Mouse (Mus musculus): ENCODE results near the gene Eif2ak3. TPM values are rescaled to one million over a fixed set of nuclear protein-coding genes. Genes with fewer than 3 reads are reported as not detected.

Eif2ak3 gene
- polyA plus RNA-seq, 1 experiment from 2014 or later, result 4.8 TPM

DNA sequence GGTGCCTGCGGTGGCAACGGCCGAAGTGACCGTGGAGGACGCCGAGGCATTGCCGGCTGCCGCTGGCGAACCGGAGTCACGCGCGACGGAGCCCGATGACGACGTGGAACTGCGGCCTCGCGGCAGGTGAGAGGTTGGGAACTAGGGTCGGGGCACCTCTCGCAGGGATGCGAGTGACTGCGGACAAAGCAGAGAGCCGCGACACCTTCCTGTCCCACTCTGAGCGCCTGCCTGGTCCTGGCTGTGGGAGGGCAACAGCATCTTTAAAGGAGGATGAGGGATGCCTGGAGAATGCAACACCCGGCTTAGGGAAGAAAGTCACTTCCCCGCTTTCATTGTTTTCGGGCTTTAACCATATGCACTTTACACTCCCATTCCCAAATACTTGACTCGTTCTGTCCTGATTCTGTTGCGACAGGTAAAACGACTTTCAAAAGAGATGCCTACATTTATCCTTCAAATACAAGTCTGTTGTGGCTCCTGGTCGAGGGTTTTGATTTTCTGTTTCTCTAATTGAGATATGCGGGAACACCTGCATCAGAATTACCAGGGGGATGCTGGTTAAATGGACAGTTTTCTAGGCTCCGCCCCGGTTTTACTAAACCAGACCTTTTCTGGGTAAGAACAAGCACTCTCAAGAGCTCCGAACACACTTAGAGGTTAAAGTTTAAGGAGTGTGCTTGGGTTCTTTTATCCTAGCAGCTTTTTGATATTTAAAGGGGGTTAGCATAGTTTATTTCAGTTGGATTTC is 756 bp downstream of the Eif2ak3 start:
- no peaks in the 10 kb centered on the region for H3K36me3 ChIP-seq (ENCODE audit: control insufficient read depth, insufficient read depth)
- peak overlapping the region; percentile 89 for H3K4me2 ChIP-seq (ENCODE audit: low read depth, low read length)
- peak overlapping the region; percentile 89 for H3K27ac ChIP-seq (ENCODE audit: low read length)
- peak overlapping the region; percentile 82 for H3K4me3 ChIP-seq (ENCODE audit: low read depth, low read length)
- H3K27me3 ChIP-seq (ENCODE audit: control insufficient read depth, insufficient read depth, low read depth, low read length), result no peaks in the 10 kb centered on the region
- no peaks in the 10 kb centered on the region for H3K9me3 ChIP-seq (replicated peaks; ENCODE audit: control insufficient read depth, low read length)
- ATAC-seq (ENCODE audit: low read depth), result no peak
- H3K4me1 ChIP-seq (ENCODE audit: control insufficient read depth, low read depth, low read length), result peaks cover 25% of the 10 kb centered on the region
- H3K9ac ChIP-seq (ENCODE audit: low read depth, low read length), result peak overlapping the region; percentile 75
- 2% methylated on average over 38 of the region's 38 CpGs for WGBS (ENCODE audit: insufficient replicate concordance)

DNA sequence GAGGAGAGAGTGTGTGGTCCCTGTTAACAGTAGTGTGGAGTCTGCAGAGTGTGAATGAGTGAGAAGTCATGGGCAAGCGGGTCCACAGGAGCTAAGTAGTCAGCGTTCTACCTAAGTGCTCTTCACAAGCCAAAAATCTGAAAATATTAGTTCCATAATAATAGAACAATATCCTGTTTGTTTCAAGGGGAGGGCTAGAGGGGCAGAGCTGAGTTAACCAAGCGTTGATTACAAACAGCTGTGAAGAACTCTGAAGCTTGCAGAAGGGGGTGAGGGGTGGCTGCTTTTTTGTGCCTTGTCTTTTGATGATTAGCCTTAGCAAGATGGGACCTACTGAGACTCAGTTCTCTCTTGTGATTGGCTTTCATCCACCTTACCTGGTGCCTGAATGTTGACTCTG is 3.1 kb downstream of the Eif2ak3 start:
- no peak for ATAC-seq (ENCODE audit: low read depth)
- no peaks in the 10 kb centered on the region for H3K27me3 ChIP-seq (ENCODE audit: control insufficient read depth, insufficient read depth, low read depth, low read length)
- 55% methylated on average over 3 of the region's 3 CpGs for WGBS (ENCODE audit: insufficient replicate concordance)
- no peaks in the 10 kb centered on the region for H3K36me3 ChIP-seq (ENCODE audit: control insufficient read depth, insufficient read depth)
- peaks cover 25% of the 10 kb centered on the region for H3K4me1 ChIP-seq (ENCODE audit: control insufficient read depth, low read depth, low read length)
- no peak overlapping the region for H3K4me3 ChIP-seq (ENCODE audit: low read depth, low read length)
- no peak overlapping the region for H3K27ac ChIP-seq (ENCODE audit: low read length)
- no peak overlapping the region for H3K9ac ChIP-seq (ENCODE audit: low read depth, low read length)
- 0 out of 2 replicates have a peak overlapping the region, but pooled peaks have one; percentile 2 for H3K4me2 ChIP-seq (ENCODE audit: low read depth, low read length)
- H3K9me3 ChIP-seq (replicated peaks; ENCODE audit: control insufficient read depth, low read length), result no peaks in the 10 kb centered on the region

DNA sequence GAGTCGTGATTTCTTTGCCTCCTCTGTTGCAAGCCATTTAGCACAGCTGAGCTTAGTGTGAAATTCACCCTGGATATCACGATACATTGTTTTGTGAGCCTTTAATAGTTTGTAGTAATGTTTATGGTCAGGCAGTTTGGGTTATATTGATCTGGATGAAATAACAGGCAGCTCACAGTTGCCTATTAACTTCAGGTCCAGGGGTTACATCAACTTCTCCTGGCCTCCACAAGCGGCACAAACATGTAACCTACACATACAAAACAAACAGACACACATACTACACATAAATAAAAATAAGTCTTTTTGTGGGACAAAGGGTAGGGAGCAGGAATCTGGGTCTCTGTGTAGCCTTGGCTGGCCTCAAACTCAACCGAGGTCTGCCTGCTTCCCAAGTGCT is 9.1 kb downstream of the Eif2ak3 start:
- Histone ChIP-seq H3K4me1 (ENCODE audit: control insufficient read depth, low read depth, low read length) (peaks cover 5% of the 10 kb centered on the region), H3K9me3 (replicated peaks; ENCODE audit: control insufficient read depth, low read length) (no peaks in the 10 kb centered on the region), H3K4me2 (ENCODE audit: low read depth, low read length) (no peak overlapping the region), H3K27ac (ENCODE audit: low read length) (no peak overlapping the region), H3K36me3 (ENCODE audit: control insufficient read depth, insufficient read depth) (no peaks in the 10 kb centered on the region; the same call in 1 of the 2 replicates), H3K27me3 (ENCODE audit: control insufficient read depth, insufficient read depth, low read depth, low read length) (no peaks in the 10 kb centered on the region), H3K9ac (ENCODE audit: low read depth, low read length) (no peak overlapping the region), H3K4me3 (ENCODE audit: low read depth, low read length) (no peak overlapping the region)
- ATAC-seq (ENCODE audit: low read depth), result no peak
- 57% methylated on average over 4 of the region's 4 CpGs for WGBS (ENCODE audit: insufficient replicate concordance)

DNA sequence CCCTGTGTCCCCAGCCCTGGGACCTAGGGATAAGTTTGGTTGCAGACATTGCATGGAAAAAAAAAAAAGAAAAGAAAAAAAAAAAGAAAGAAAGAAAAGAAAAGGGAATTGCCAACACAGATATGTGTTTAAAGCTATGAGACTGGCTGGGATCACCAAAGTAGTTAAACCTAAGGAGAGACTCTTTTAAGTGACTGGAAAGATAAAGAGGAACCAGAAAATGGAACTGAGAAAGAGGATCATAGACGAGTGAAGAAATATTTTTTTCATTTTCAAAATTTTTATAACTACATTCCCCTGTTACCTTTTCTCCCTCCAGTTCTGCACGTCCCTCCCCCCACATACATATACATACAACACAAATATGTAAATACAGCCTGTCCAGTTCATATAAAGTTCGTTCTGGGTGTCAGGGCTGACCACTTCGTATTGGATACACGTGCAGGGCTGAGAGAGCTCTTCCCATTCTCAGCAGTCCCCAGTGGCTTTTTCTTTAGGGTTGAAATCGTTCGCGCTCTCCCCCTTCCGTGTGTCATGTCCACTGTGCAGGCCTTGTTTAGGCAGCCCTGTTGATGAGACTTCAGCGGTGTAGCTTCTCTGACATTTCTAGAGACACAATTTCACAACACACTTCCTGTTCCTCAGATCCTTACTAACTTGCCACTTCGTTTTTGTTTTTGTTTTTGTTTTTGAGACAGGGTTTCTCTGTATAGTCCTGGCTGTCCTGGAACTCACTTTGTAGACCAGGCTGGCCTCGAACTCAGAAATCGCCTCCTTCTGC is 11.4 kb downstream of the Eif2ak3 start:
- 64% methylated on average over 13 of the region's 13 CpGs for WGBS (ENCODE audit: insufficient replicate concordance)
- H3K27ac ChIP-seq (ENCODE audit: low read length), result peak overlapping the region; percentile 62; the same call in 1 of the 2 replicates

DNA sequence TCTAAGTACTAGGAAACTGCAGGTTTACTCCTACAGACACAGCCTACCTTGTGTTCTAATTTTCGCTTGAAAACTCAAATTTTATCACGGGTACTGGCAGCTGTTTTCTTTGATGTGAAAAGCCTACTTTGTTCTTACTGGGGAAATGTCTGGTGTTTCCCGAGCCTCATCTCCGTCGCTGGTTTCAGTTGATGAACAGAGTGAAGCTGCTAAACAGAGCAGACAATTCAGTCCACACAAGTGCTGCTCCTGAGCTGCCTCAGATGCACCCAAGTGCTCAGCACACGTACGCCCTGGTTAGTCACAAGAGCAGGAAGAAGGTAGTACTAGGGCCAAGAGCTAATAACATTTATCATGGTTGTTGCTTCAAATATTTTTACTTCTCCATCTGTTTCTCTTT is 18.4 kb downstream of the Eif2ak3 start:
- ATAC-seq (ENCODE audit: low read depth), result no peak
- 75% methylated on average over 7 of the region's 7 CpGs for WGBS (ENCODE audit: insufficient replicate concordance)
- H3K4me2 ChIP-seq (ENCODE audit: low read depth, low read length), result no peak overlapping the region
- no peaks in the 10 kb centered on the region for H3K27me3 ChIP-seq (ENCODE audit: control insufficient read depth, insufficient read depth, low read depth, low read length)
- peaks cover 6% of the 10 kb centered on the region; the same call in 1 of the 2 replicates for H3K36me3 ChIP-seq (ENCODE audit: control insufficient read depth, insufficient read depth)
- H3K4me1 ChIP-seq (ENCODE audit: control insufficient read depth, low read depth, low read length), result peaks cover 5% of the 10 kb centered on the region
- no peak overlapping the region for H3K27ac ChIP-seq (ENCODE audit: low read length)
- H3K4me3 ChIP-seq (ENCODE audit: low read depth, low read length), result no peak overlapping the region
- H3K9ac ChIP-seq (ENCODE audit: low read depth, low read length), result no peak overlapping the region
- H3K9me3 ChIP-seq (replicated peaks; ENCODE audit: control insufficient read depth, low read length), result no peaks in the 10 kb centered on the region

More for the DNA sequence above, 11.4 kb downstream of the Eif2ak3 start:
- Histone ChIP-seq H3K4me1 (ENCODE audit: control insufficient read depth, low read depth, low read length) (peaks cover 5% of the 10 kb centered on the region), H3K4me2 (ENCODE audit: low read depth, low read length) (0 out of 2 replicates have a peak overlapping the region, but pooled peaks have one; percentile 18), H3K9ac (ENCODE audit: low read depth, low read length) (no peak overlapping the region), H3K27me3 (ENCODE audit: control insufficient read depth, insufficient read depth, low read depth, low read length) (no peaks in the 10 kb centered on the region), H3K9me3 (replicated peaks; ENCODE audit: control insufficient read depth, low read length) (no peaks in the 10 kb centered on the region), H3K36me3 (ENCODE audit: control insufficient read depth, insufficient read depth) (peaks cover 6% of the 10 kb centered on the region; the same call in 1 of the 2 replicates), H3K4me3 (ENCODE audit: low read depth, low read length) (no peak overlapping the region)
- no peak for ATAC-seq (ENCODE audit: low read depth)

DNA sequence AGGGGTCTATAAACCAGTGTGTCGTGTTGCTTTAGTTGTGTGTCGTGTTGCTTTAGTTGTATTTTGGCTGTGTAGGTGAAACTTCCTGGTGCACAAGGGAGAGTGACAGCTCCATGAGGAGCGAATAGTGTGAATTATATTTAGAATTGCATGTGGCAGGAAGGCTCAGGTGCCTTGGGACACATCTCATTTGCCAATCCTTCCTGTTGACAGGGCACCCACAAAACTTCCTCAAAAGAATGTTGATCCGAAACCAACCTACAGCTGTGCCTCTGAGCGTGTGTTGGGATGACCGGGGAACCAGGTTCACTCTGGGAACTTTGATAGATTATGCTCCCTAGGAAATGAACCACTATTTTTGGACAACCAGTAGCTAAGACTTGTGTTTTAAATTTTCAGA is 20.0 kb downstream of the Eif2ak3 start:
- H3K36me3 ChIP-seq (ENCODE audit: control insufficient read depth, insufficient read depth), result peaks cover 2% of the 10 kb centered on the region; the same call in 1 of the 2 replicates
- H3K9me3 ChIP-seq (replicated peaks; ENCODE audit: control insufficient read depth, low read length), result no peaks in the 10 kb centered on the region
- no peak overlapping the region for H3K4me2 ChIP-seq (ENCODE audit: low read depth, low read length)
- WGBS (ENCODE audit: insufficient replicate concordance), result 58% methylated on average over 6 of the region's 6 CpGs
- H3K27ac ChIP-seq (ENCODE audit: low read length), result peak overlapping the region; percentile 38; the same call in 1 of the 2 replicates
- no peak overlapping the region for H3K9ac ChIP-seq (ENCODE audit: low read depth, low read length)
- H3K27me3 ChIP-seq (ENCODE audit: control insufficient read depth, insufficient read depth, low read depth, low read length), result no peaks in the 10 kb centered on the region
- peaks cover 5% of the 10 kb centered on the region for H3K4me1 ChIP-seq (ENCODE audit: control insufficient read depth, low read depth, low read length)
- H3K4me3 ChIP-seq (ENCODE audit: low read depth, low read length), result no peak overlapping the region
- 0 out of 2 replicates have a peak, but pooled peaks have one; percentile 16 for ATAC-seq (ENCODE audit: low read depth)

DNA sequence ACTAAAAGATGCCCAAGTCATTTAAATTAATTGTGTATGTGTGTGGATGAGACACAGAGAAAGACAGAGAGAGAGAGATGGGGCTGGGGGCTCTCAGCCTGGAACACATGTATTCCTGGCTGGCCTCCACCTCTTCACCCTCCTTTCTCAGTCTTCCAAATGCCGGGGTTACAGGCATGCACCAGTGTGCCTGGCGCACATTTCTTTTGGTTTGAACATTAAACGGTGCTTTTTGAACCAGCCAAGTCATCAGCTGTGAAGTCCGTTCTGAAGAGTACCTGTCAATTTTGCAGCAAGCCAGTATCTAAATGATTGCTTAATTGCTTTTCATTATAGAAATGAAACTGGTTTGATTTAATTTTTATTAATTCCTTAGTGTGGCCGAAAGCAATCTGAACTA is 22.4 kb downstream of the Eif2ak3 start:
- 75% methylated on average over 5 of the region's 5 CpGs for WGBS (ENCODE audit: insufficient replicate concordance)
- Histone ChIP-seq H3K9ac (ENCODE audit: low read depth, low read length) (no peak overlapping the region), H3K36me3 (ENCODE audit: control insufficient read depth, insufficient read depth) (no peaks in the 10 kb centered on the region), H3K9me3 (replicated peaks; ENCODE audit: control insufficient read depth, low read length) (no peaks in the 10 kb centered on the region), H3K27ac (ENCODE audit: low read length) (no peak overlapping the region), H3K4me2 (ENCODE audit: low read depth, low read length) (no peak overlapping the region), H3K27me3 (ENCODE audit: control insufficient read depth, insufficient read depth, low read depth, low read length) (no peaks in the 10 kb centered on the region), H3K4me1 (ENCODE audit: control insufficient read depth, low read depth, low read length) (peaks cover 9% of the 10 kb centered on the region), H3K4me3 (ENCODE audit: low read depth, low read length) (no peak overlapping the region)
- ATAC-seq (ENCODE audit: low read depth), result no peak

DNA sequence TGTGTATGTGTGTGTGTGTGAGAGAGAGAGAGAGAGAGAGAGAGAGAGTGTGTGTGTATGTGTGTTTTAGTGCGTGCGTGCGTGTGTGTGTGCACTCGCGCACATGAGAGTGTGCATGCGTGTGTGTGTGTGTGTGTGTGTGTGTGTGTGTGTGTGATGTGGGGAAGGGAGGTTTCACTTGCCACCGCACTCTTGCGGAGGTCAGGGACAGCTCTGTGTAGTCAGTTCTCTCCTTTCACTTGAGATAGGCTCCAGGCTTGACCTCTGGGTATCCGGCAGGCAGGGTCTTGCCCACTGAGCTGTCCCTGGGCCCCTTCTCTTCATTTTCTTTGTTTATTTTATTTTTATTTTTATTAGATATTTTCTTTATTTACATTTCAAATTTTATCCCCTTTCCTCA is 23.0 kb downstream of the Eif2ak3 start:
- H3K4me1 ChIP-seq (ENCODE audit: control insufficient read depth, low read depth, low read length), result peaks cover 11% of the 10 kb centered on the region
- 86% methylated on average over 9 of the region's 9 CpGs for WGBS (ENCODE audit: insufficient replicate concordance)
- ATAC-seq (ENCODE audit: low read depth), result no peak
- no peak overlapping the region for H3K4me3 ChIP-seq (ENCODE audit: low read depth, low read length)
- no peaks in the 10 kb centered on the region for H3K9me3 ChIP-seq (replicated peaks; ENCODE audit: control insufficient read depth, low read length)
- no peak overlapping the region for H3K27ac ChIP-seq (ENCODE audit: low read length)
- no peak overlapping the region for H3K4me2 ChIP-seq (ENCODE audit: low read depth, low read length)
- no peaks in the 10 kb centered on the region for H3K36me3 ChIP-seq (ENCODE audit: control insufficient read depth, insufficient read depth)
- H3K27me3 ChIP-seq (ENCODE audit: control insufficient read depth, insufficient read depth, low read depth, low read length), result no peaks in the 10 kb centered on the region
- no peak overlapping the region for H3K9ac ChIP-seq (ENCODE audit: low read depth, low read length)

Data from liver, embryonic 16.5 days (tissue).